ENCODE assay signal across 10 mouse cellular contexts in genomic region chr2:153493781-153494292, GRCm38 (mm10). TPM values are rescaled to one million over a fixed set of nuclear protein-coding genes. Genes with fewer than 3 reads are reported as not detected.
A peak's percentile ranks its signal among the peaks of the same experiment; 100 is the strongest.
DNase-seq lines count a peak whose midpoint lies in the region; ATAC-seq and TF ChIP-seq lines count a peak whose summit lies in the region.
"Had no signal": no experiment of that assay in that cellular context is flagged by ENCODE, and none has a peak within 500 bp of the region (broad histone marks: within the 10 kb centered on the region; RNA-seq: fewer than 3 reads in every experiment).

No protein-coding gene starts in this region.

- no peak for TF ChIP-seq CTCF in MEL (IDR thresholded peaks at IDR 0.05 in 2 of 3, conservative IDR thresholded peaks at IDR 0.05 in 1 of 3; ENCODE audit: control insufficient read depth in 1 of 3, insufficient read depth in 1 of 3, low read depth in 2 of 3, low read length in 3 of 3, poor library complexity in 1 of 3, severe bottlenecking in 1 of 3)

- TF ChIP-seq POLR2A in MEL (IDR thresholded peaks at IDR 0.05; ENCODE audit: control insufficient read depth in 1 of 2, insufficient read depth in 1 of 2, low read depth in 1 of 2, low read length in 2 of 2, poor library complexity in 1 of 2): peak in 1 of 2 experiments; percentile 42; a peak in 1 of 4 replicates

- intact Hi-C loops in left cerebral cortex, postnatal 4 days (cut with DNase I): no loop called here

- TF ChIP-seq RAD21 in MEL (IDR thresholded peaks at IDR 0.05; ENCODE audit: low read depth, low read length): no peak

- no peaks in the 10 kb centered on the region for H3K27me3 ChIP-seq in MEL (ENCODE audit: control insufficient read depth in 1 of 2, insufficient read depth in 2 of 2, low read length in 2 of 2)
- H3K27me3 ChIP-seq in limb, embryonic 12.5 days: peaks cover 53% of the 10 kb centered on the region
- peaks cover 27% of the 10 kb centered on the region for H3K27me3 ChIP-seq in neural tube, embryonic 13.5 days

- WGBS in limb, embryonic 12.5 days: 11% methylated on average over 6 of the region's 6 CpGs
- WGBS in neural tube, embryonic 13.5 days: 12% methylated on average over 6 of the region's 6 CpGs

- peak overlapping the region; percentile 58 for H3K9ac ChIP-seq in MEL (ENCODE audit: control insufficient read depth, low read depth, low read length, poor library complexity, severe bottlenecking)
- H3K9ac ChIP-seq in limb, embryonic 12.5 days (replicated peaks): no peak overlapping the region
- H3K9ac ChIP-seq in neural tube, embryonic 13.5 days: peak overlapping the region; percentile 89; the same call in 1 of the 2 replicates

- H3K36me3 ChIP-seq in MEL (ENCODE audit: control insufficient read depth in 1 of 2, insufficient read depth in 2 of 2, low read length in 2 of 2): peaks cover 0 to 45% of the 10 kb centered on the region in 2 experiments; a peak in 2 of 4 replicates
- H3K36me3 ChIP-seq in limb, embryonic 12.5 days: no peaks in the 10 kb centered on the region
- no peaks in the 10 kb centered on the region for H3K36me3 ChIP-seq in neural tube, embryonic 13.5 days

- H3K4me1 ChIP-seq in MEL (ENCODE audit: control insufficient read depth in 1 of 2, insufficient read depth in 2 of 2, low read length in 2 of 2): peaks cover 28 to 57% of the 10 kb centered on the region in 2 experiments
- peaks cover 46% of the 10 kb centered on the region for H3K4me1 ChIP-seq in limb, embryonic 12.5 days (replicated peaks)
- peaks cover 68% of the 10 kb centered on the region for H3K4me1 ChIP-seq in neural tube, embryonic 13.5 days (replicated peaks)

- ATAC-seq in erythroid progenitor cell, adult 5-6 weeks (replicated peaks; ENCODE audit: low FRiP score, poor library complexity, severe bottlenecking): peak; percentile 60
- no peak for ATAC-seq in limb, embryonic 12.5 days (ENCODE audit: insufficient number of reproducible peaks, insufficient read depth, low FRiP score, low TSS enrichment, low read depth)
- ATAC-seq in neural tube, embryonic 13.5 days (ENCODE audit: low read depth): no peak

- H3K27ac ChIP-seq in MEL (ENCODE audit: control insufficient read depth, low read depth, low read length): peak overlapping the region; percentile 92
- H3K27ac ChIP-seq in limb, embryonic 12.5 days: no peak overlapping the region
- H3K27ac ChIP-seq in neural tube, embryonic 13.5 days (replicated peaks): peak overlapping the region; percentile 98

- no peaks in the 10 kb centered on the region for H3K9me3 ChIP-seq in MEL (replicated peaks; ENCODE audit: insufficient read depth, low read length)
- H3K9me3 ChIP-seq in limb, embryonic 12.5 days: no peaks in the 10 kb centered on the region
- no peaks in the 10 kb centered on the region for H3K9me3 ChIP-seq in neural tube, embryonic 13.5 days

- peak; percentile 73 for DNase-seq in cerebellum, adult 11-12 months
- no peak for DNase-seq in cerebellum, postnatal 4 days (ENCODE audit: low spot score in 2 of 2)
- peak; percentile 81 for DNase-seq in MEL (ENCODE audit: low read depth, low spot score)
- no peak for DNase-seq in frontal cortex, postnatal 36 days (ENCODE audit: low spot score in 2 of 2)
- no peak for DNase-seq in left cerebral cortex, postnatal 4 days

- peak overlapping the region; percentile 15; the same call in 1 of the 2 replicates for H3K4me2 ChIP-seq in limb, embryonic 12.5 days
- peak overlapping the region; percentile 92 for H3K4me2 ChIP-seq in neural tube, embryonic 13.5 days

- peak; percentile 65 to 76; a peak in 3 of 4 replicates for TF ChIP-seq EP300 in MEL (IDR thresholded peaks at IDR 0.05; ENCODE audit: low read depth in 1 of 2, low read length in 2 of 2)

- peaks cover 8% of the 10 kb centered on the region for H3K79me2 ChIP-seq in MEL (ENCODE audit: control insufficient read depth, insufficient read depth, low read length, poor library complexity)

- peak overlapping the region; percentile 17 to 81 for H3K4me3 ChIP-seq in MEL (ENCODE audit: control insufficient read depth in 1 of 2, insufficient read depth in 1 of 2, low read depth in 2 of 2, low read length in 2 of 2)
- no peak overlapping the region for H3K4me3 ChIP-seq in limb, embryonic 12.5 days (replicated peaks)
- H3K4me3 ChIP-seq in neural tube, embryonic 13.5 days: no peak overlapping the region

TF ChIP-seq in MEL, 35 proteins besides CTCF, POLR2A, EP300 and RAD21:
- no peak for TF ChIP-seq MYB (IDR thresholded peaks at IDR 0.05; ENCODE audit: low read depth, low read length)
- peak; percentile 95 for TF ChIP-seq JUND (IDR thresholded peaks at IDR 0.05; ENCODE audit: low read depth, low read length)
- TF ChIP-seq POLR2AphosphoS2 (IDR thresholded peaks at IDR 0.05; ENCODE audit: low read length): no peak
- TF ChIP-seq NELFE (IDR thresholded peaks at IDR 0.05; ENCODE audit: low read depth, low read length): peak; percentile 58; the same call in 1 of the 2 replicates
- TF ChIP-seq ELF1 (IDR thresholded peaks at IDR 0.05; ENCODE audit: low read depth, low read length): peak; percentile 60; the same call in 1 of the 2 replicates
- TF ChIP-seq CHD2 (IDR thresholded peaks at IDR 0.05; ENCODE audit: low read length): no peak
- peak; percentile 75 for TF ChIP-seq TCF12 (IDR thresholded peaks at IDR 0.05; ENCODE audit: low read depth, low read length)
- TF ChIP-seq TAL1 (IDR thresholded peaks at IDR 0.05; ENCODE audit: low read length): peak; percentile 48
- peak; percentile 63 for TF ChIP-seq SIN3A (IDR thresholded peaks at IDR 0.05; ENCODE audit: low read length)
- TF ChIP-seq SMC3 (IDR thresholded peaks at IDR 0.05; ENCODE audit: low read depth, low read length): no peak
- TF ChIP-seq ETS1 (IDR thresholded peaks at IDR 0.05; ENCODE audit: low read depth, low read length): peak; percentile 74
- peak; percentile 13; the same call in 1 of the 2 replicates for TF ChIP-seq RCOR1 (IDR thresholded peaks at IDR 0.05; ENCODE audit: low read depth, low read length)
- TF ChIP-seq BHLHE40 (IDR thresholded peaks at IDR 0.05; ENCODE audit: borderline replicate concordance, low read depth, low read length): no peak
- no peak for TF ChIP-seq MAFK (IDR thresholded peaks at IDR 0.05; ENCODE audit: borderline replicate concordance, low read depth, low read length)
- no peak for TF ChIP-seq E2F4 (IDR thresholded peaks at IDR 0.05; ENCODE audit: borderline replicate concordance, low read depth, low read length)
- TF ChIP-seq MAX (IDR thresholded peaks at IDR 0.05; ENCODE audit: low read length): 0 out of 2 replicates have a peak, but pooled peaks have one; percentile 7
- no peak for TF ChIP-seq KAT2A (conservative IDR thresholded peaks at IDR 0.05; ENCODE audit: low read depth, low read length)
- no peak; the same call in 1 of the 2 replicates for TF ChIP-seq ZMIZ1 (IDR thresholded peaks at IDR 0.05; ENCODE audit: low read depth, low read length)
- no peak for TF ChIP-seq UBTF (IDR thresholded peaks at IDR 0.05; ENCODE audit: borderline replicate concordance, insufficient read depth, low read depth, low read length)
- TF ChIP-seq MAZ (IDR thresholded peaks at IDR 0.05; ENCODE audit: low read depth, low read length): peak; percentile 80; the same call in 1 of the 2 replicates
- TF ChIP-seq GATA1 (IDR thresholded peaks at IDR 0.05; ENCODE audit: low read depth, low read length): peak; percentile 55; the same call in 1 of the 2 replicates
- TF ChIP-seq HCFC1 (IDR thresholded peaks at IDR 0.05; ENCODE audit: low read depth, low read length): peak; percentile 37; the same call in 1 of the 2 replicates
- TF ChIP-seq MXI1 (IDR thresholded peaks at IDR 0.05; ENCODE audit: low read depth, low read length): no peak
- TF ChIP-seq USF2 (IDR thresholded peaks at IDR 0.05; ENCODE audit: borderline replicate concordance in 1 of 2, insufficient read depth in 1 of 2, low read depth in 1 of 2, low read length in 2 of 2): no peak
- no peak for TF ChIP-seq MEF2A (IDR thresholded peaks at IDR 0.05; ENCODE audit: extremely low read depth, insufficient replicate concordance, low read depth, low read length, poor library complexity, severe bottlenecking)
- 0 out of 2 replicates have a peak, but pooled peaks have one; percentile 57 for TF ChIP-seq TBP (IDR thresholded peaks at IDR 0.05; ENCODE audit: low read depth, low read length)
- no peak for TF ChIP-seq GABPA (IDR thresholded peaks at IDR 0.05; ENCODE audit: low read depth, low read length)
- no peak for TF ChIP-seq NRF1 (IDR thresholded peaks at IDR 0.05; ENCODE audit: insufficient read depth, low read depth, low read length, poor library complexity, severe bottlenecking)
- TF ChIP-seq ZKSCAN1 (IDR thresholded peaks at IDR 0.05; ENCODE audit: low read depth, low read length): no peak
- no peak for TF ChIP-seq ZC3H11A (IDR thresholded peaks at IDR 0.05; ENCODE audit: low read depth, low read length)
- no peak for TF ChIP-seq CHD1 (IDR thresholded peaks at IDR 0.05; ENCODE audit: low read depth, low read length)
- TF ChIP-seq USF1 (IDR thresholded peaks at IDR 0.05; ENCODE audit: low read depth, low read length): no peak
- no peak for TF ChIP-seq POLR2AphosphoS5 (IDR thresholded peaks at IDR 0.05; ENCODE audit: borderline replicate concordance, low read depth, low read length)
- no peak for TF ChIP-seq MYC (IDR thresholded peaks at IDR 0.05; ENCODE audit: low read depth, low read length)
TF ChIP-seq in MEL: peak in this region for 13.

RNA-seq across cellular contexts. Expression of gene 4930404H24Rik, which starts 1.2 kb away (rescaled TPM):
- total RNA-seq in MEL (2012; rRNA removed): not detected in 2 replicates
- polyA plus RNA-seq in MEL (2012; ENCODE audit: insufficient read depth in 1 of 2, insufficient read length in 2 of 2, low read depth in 1 of 2, low replicate concordance in 2 of 2, missing spikeins in 1 of 2): under 1 TPM in 1 of 2 experiments, not detected in 1; 0.24 TPM
- not detected in 2 replicates for total RNA-seq in erythroid progenitor cell, adult 5-6 weeks (2015; ENCODE audit: low replicate concordance)
- total RNA-seq in erythroid progenitor cell, adult 5-6 weeks (2017; ENCODE audit: low replicate concordance): not detected in 2 replicates
- polyA plus RNA-seq in limb, embryonic 12.5 days (2016; fragmentation: Nextera tagmentation; extraction: Ambion mirVana): not detected in 2 replicates
- polyA plus RNA-seq in neural tube, embryonic 13.5 days (2015; fragmentation: Nextera tagmentation; extraction: Ambion mirVana): not detected in 2 replicates
- total RNA-seq in left cerebral cortex, postnatal 4 days (2021): not detected
- polyA plus RNA-seq: C2C12; small intestine, adult 2 months had no signal

RNA-seq across cellular contexts. Expression of gene Nol4l, which starts 35.9 kb away (rescaled TPM):
- 4.4 and 4.5 TPM in 2 replicates for total RNA-seq in MEL (2012; rRNA removed)
- polyA plus RNA-seq in MEL (2012; ENCODE audit: insufficient read depth in 1 of 2, insufficient read length in 2 of 2, low read depth in 1 of 2, low replicate concordance in 2 of 2, missing spikeins in 1 of 2): 1 to 10 TPM in 1 of 2 experiments, not detected in 1; 7.1 TPM
- 5.0 and 5.8 TPM in 2 replicates for total RNA-seq in erythroid progenitor cell, adult 5-6 weeks (2015; ENCODE audit: low replicate concordance)
- 2.7 and 5.8 TPM in 2 replicates for total RNA-seq in erythroid progenitor cell, adult 5-6 weeks (2017; ENCODE audit: low replicate concordance)
- 12.5 and 12.6 TPM in 2 replicates for polyA plus RNA-seq in limb, embryonic 12.5 days (2016; fragmentation: Nextera tagmentation; extraction: Ambion mirVana)
- polyA plus RNA-seq in neural tube, embryonic 13.5 days (2015; fragmentation: Nextera tagmentation; extraction: Ambion mirVana): 40.8 and 43.3 TPM in 2 replicates
- 100 to 1,000 TPM; 111 to 122 TPM for total RNA-seq in left cerebral cortex, postnatal 4 days (2021)

Comparison
In these comparisons a context has a peak if more than half of its experiments do, and no peak if none do; other contexts are left out.
1. DNase-seq: peak in cerebellum, adult 11-12 months (single experiment) and MEL (single experiment); none in cerebellum, postnatal 4 days (0 of 2), frontal cortex, postnatal 36 days (0 of 2) and left cerebral cortex, postnatal 4 days (single experiment).
2. H3K4me3 ChIP-seq: peak in MEL (2 of 2); none in limb, embryonic 12.5 days (single experiment) and neural tube, embryonic 13.5 days (single experiment).
3. RNA of gene Nol4l, which starts 35.9 kb away (total RNA-seq): 111 to 122 TPM in left cerebral cortex, postnatal 4 days; 2.7 to 5.8 TPM in erythroid progenitor cell, adult 5-6 weeks and 4.4 to 4.5 TPM in MEL; every median in the first group is over 10 times any median in the second.